Mouse (Mus musculus) frontal cortex, adult 2 months (tissue): ENCODE data around the gene Olfr1373. TPM values are rescaled to one million over a fixed set of nuclear protein-coding genes. Genes with fewer than 3 reads are reported as not detected.
"Not testable (repeated sequence)": the region's sequence is repeated elsewhere in the genome, so short reads cannot be mapped to it uniquely, and the experiment has no call there.

Source experiments
- DNase-seq, 2 experiments: peaks; one replicate each; pipeline ENCODE4 v3.0.0; 2022; ENCODE audit warnings: low spot score in 1 of 2; ENCODE audit errors: extremely low spot score in 1 of 2
- polyA plus RNA-seq: library from polyadenylated mRNA; depleted of rRNA; stranded (reverse); fragments of >200 nt; gene quantifications from 2 replicates; pipeline ENCODE4 v1.2.3, GENCODE M21; 2012; rRNA removed

The Olfr1373 gene
- polyA plus RNA-seq = not detected in 2 replicates

- DNase-seq = not testable (repeated sequence)
Measured at GRCm38 (mm10) chr11:52145428-52145827, at the start of gene Olfr1373. Gene Olfr1373, minus strand, starts transcription at chr11:52145528.

GRCm38 (mm10) chr11:52180651-52181050, 35.3 kb upstream of the Olfr1373 start:
- not testable (repeated sequence) for DNase-seq

DNA sequence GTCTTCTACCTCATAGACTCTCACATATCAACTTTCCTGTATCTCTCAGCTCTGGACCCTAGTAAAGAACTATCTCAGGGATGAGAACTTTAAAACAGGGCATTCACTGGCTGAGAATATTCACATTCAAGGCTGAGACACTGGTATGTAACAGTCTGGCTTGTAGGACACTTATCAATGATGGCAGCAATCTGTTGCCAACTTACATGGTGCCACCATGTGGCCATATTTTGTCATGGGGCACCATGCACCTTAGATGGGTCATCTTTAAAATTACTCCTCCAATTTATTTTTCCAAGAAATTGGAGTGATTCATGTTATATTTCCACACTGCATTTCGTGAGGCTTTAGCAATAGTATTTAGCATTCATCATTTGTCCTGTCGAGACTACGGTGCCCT, 34.6 kb upstream of the Olfr1373 start:
- not testable (repeated sequence) for DNase-seq

DNA sequence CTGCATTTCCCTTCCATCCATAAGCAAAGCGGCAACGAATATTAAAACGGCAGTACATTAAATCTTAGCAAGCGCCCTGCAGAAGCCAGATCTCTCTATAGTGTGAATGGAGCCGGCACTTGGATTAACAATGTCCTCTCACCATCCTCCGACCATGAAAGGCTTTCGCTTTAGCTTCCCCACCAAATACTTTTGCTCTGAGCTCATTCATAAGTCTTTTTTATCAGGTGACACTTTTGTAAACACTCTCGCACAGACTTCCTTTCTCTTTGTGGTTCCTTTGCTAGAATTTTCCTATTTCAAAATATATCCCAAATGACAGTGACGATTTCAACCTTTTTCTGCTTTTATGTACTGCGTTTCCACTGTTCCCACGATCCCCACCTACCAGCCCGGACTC, 23.1 kb upstream of the Olfr1373 start:
- DNase-seq = no peak

DNA sequence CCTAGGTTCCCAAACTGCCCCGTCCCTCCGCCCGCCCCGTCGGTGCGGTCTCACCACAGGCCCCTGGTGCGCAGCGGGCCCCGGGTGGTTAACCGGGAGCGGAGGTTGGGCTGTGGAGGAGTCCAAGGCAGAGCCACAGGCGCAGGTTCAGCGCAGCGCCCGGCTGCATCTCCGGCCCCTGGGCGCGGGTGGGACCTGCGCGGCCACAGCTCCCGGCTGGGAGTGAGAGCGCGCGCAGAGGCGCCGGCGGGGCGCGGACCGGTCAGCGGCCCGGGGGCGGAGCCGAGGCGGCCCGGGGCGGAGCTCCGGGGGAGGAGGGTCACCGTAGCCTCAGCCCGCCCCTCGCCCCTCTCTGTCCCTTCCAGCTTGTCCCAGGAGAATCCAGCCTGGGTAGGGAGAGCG, 22.6 kb upstream of the Olfr1373 start:
- DNase-seq = not testable (repeated sequence)

DNA sequence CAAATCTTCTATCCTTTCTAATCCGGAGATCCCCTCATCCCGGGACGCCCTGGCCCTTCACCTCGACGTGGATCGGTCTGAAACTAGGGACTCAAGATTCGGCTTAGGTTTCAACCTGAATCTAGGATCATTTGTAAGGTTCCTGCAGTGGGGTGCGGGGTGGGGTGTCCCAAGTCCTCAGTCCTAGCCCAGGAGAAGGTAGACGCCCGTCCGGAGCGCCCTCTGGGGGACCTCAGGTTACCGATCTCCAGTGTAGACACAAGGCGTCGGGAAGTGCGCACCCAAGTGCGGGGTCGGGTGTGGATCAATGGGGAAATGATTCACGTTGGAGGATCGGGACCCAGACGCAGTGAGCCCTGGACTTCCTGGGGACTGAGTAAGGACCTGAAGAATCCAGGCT, 21.8 kb upstream of the Olfr1373 start:
- no peak for DNase-seq

DNA sequence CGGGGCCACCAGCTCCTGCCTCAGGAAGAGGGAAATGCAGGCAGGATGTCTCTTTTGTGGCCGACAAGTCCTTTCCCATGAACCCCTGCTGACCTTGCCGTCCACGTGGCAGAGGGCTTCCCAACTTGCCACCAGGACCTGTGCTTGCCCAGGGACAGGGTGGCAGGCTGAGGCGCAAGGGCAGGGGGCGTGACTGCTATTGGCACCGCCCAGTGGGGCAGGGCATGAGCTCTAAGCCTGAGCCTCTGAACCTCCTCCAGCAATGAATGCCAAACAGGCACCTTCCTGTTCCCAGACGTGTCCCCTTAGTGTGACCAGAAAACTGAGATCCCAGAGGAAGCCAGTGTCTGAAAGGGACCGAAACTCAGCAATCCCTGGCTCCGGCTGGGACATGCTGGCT, 18.6 kb upstream of the Olfr1373 start:
- no peak for DNase-seq

DNA sequence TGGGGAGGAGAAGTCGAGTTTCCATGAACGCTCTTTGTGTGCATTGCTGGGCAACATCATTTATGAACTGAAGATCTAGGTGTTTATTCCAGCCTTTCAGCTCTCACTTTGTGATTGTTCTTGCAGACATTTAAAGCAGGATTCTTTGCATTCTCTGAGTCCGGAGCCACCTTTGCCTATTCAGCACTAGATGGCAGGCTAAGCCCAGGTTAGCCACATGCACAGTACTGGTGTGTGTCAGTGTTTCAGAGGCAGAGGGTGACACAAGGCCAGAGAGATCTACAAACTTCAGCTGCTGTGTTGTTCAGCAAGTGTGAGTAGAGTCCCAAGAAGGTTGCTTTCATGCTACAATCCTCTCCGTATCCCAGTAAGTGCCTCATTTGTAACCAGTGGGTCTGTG, 1.7 kb downstream of the Olfr1373 start:
- peak; percentile 32 to 74 for DNase-seq

GRCm38 (mm10) chr11:52130451-52131068, 14.8 kb downstream of the Olfr1373 start:
- DNase-seq = no peak

- peak; percentile 78 to 81 for DNase-seq
Measured at GRCm38 (mm10) chr11:52129621-52130450, 15.5 kb downstream of the Olfr1373 start.

DNA sequence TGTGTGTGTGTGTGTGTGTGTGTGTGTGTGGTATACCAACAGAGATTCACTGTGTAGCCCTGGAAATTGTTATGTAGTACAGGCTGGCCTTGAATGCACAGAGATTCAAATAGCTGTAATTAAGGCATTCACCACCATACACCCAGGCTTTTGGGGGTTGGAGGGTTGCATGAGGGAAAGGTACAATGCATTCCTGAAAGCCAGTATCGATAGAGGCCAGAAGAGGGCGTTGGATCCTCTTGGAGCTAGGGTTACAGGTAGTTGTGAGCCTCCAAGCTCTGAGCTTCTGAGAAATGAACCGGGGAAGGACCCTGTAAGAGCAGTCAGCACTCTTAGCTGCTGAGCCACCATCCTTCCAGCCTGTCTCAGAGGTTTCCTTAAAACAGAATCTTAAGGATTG, 16.2 kb downstream of the Olfr1373 start:
- DNase-seq = peak in 1 of 2 experiments; percentile 18

- peak; percentile 14 to 34 for DNase-seq
Measured at GRCm38 (mm10) chr11:52128316-52129061, 16.8 kb downstream of the Olfr1373 start.

- DNase-seq = no peak
Measured at GRCm38 (mm10) chr11:52127760-52128159, 17.6 kb downstream of the Olfr1373 start.

GRCm38 (mm10) chr11:52127169-52127568, 18.2 kb downstream of the Olfr1373 start:
- DNase-seq = no peak

DNA sequence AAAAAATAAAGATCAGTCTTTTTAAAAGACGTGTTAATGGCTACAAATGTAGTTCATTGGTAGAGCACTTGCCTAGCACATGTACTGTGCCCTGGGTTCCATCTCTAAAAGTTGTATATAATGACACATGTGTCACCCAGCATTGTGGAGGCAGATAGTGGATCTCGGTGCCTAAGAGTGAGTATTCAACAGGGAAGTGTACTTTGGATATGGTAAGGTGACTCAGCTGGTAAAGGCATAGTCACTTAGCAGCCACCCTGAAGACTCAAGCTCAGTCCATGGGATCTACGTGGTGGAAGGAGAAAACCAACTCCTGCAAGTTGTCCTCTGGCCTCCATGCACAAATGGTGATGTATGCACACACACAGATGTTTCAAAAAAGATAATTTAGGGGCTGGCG, 20.9 kb downstream of the Olfr1373 start:
- no peak for DNase-seq

DNA sequence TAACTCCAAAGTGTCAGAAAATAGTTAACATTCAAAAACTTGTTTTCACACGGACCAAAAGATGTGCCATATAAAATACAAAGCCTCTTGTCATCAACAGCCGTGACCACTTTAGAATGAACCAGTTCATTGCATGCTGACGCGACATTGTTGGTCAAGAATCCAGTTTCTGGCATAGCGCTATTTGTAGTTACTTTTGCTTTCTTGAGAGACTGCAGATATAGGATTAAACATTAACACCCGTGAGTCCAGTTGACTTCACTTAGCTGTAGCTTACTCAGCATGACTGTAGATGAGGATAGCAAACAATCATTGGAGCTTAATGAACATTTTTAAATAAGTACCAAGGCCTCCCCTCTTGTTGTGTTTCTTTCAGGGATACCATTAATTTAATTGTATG, 23.3 kb downstream of the Olfr1373 start:
- no peak for DNase-seq

DNA sequence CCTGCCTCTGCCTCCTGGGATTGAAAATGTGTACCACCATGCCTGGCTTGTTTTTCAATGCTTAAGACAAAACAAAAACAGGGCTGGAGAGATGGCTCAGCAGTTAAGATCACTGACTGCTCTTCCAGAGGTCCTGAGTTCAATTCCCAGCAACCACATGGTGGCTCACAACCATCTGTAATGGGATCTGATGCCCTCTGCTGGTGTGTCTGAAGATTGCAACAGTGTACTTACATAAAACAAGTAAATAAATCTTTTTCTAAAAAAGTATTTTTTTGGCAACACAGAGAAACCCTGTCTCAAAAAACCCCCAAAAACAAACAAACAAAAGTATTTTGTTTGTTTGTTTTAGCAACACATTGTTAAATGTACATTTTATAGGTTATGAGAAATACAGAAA, 24.9 kb downstream of the Olfr1373 start:
- DNase-seq = not testable (repeated sequence)

- peak; percentile 34 to 40 for DNase-seq
Measured at GRCm38 (mm10) chr11:52117156-52117555, 28.2 kb downstream of the Olfr1373 start.

- DNase-seq = not testable (repeated sequence)
Measured at GRCm38 (mm10) chr11:52116117-52116516, 29.2 kb downstream of the Olfr1373 start.

GRCm38 (mm10) chr11:52115479-52115878, 29.8 kb downstream of the Olfr1373 start:
- DNase-seq = no peak

DNA sequence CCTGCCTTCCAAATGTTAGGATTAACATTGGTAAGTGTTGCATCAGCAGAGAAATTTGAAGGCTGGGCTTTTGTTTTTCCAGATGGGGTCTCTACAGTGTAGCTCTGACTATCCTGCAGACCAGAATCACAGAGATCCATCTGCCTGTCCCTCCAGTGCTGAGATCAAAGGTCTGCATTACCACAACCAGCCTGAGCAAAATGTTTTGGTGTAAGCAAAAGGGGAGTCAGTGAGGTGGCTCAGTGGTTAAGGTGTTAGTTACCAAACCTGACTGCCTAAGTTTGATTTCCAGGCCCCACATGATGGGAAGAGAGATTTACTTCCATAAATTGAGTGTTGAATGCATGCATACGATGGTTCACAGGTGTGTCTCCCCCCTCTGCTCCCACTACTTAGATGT, 35.9 kb downstream of the Olfr1373 start:
- DNase-seq = no peak
